ENCODE assay signal across 14 mouse cellular contexts in genomic region chr13:76560918-76561317, GRCm38 (mm10).
"Had no signal": no experiment of that assay in that cellular context is flagged by ENCODE, and none has a peak within 500 bp of the region (broad histone marks: within the 10 kb centered on the region; RNA-seq: fewer than 3 reads in every experiment).

No protein-coding gene starts in this region.

- ATAC-seq: liver, postnatal 0 days; lung, postnatal 0 days had no signal

- DNase-seq: liver, embryonic 13.5 days; liver, postnatal 0 days; lung, adult 2 months; lung, postnatal 14 days; lung, postnatal 36 days; midbrain, embryonic 14.5 days; retina, postnatal 1 day; right cerebral cortex, adult 18-20 months; right cerebral cortex, postnatal 25 days; right cerebral cortex, postnatal 4 days; thymus, adult 2 months; thymus, postnatal 25 days; thymus, postnatal 4 days had no signal
